Mouse (Mus musculus) C2C12 (cell line): ENCODE data around the gene Psma5.

Experiments used
- CEBPB ChIP-seq: IDR thresholded peaks from one replicate; pipeline ENCODE4 v1.6.1; 2011; ENCODE audit warnings: low read depth, mild to moderate bottlenecking, control low read depth, moderate library complexity
- CTCF ChIP-seq: IDR thresholded peaks from one replicate; pipeline ENCODE4 v1.5.1; 2011; ENCODE audit not compliant: control insufficient read depth, insufficient read depth, insufficient read length
- MAX ChIP-seq: IDR thresholded peaks from one replicate; pipeline ENCODE4 v1.6.1; 2011; ENCODE audit warnings: mild to moderate bottlenecking, control low read depth
- MYOD1 ChIP-seq: IDR thresholded peaks from one replicate; pipeline ENCODE4 v1.6.1; 2011; ENCODE audit warnings: low read depth; ENCODE audit not compliant: control insufficient read depth, insufficient read length
- USF1 ChIP-seq: IDR thresholded peaks from one replicate; pipeline ENCODE4 v1.6.1; 2011; ENCODE audit warnings: low read depth, mild to moderate bottlenecking, control low read depth, moderate library complexity

GRCm38 (mm10) chr3:108324837-108325236 is 68.1 kb downstream of the Psma5 start:
- TF ChIP-seq USF1 (no peak), CTCF (no peak), MAX (no peak), CEBPB (no peak), MYOD1 (no peak)
